Mouse (Mus musculus): ENCODE data around the gene Tcf25.
"Not testable (repeated sequence)": the region's sequence is repeated elsewhere in the genome, so short reads cannot be mapped to it uniquely, and the experiment has no call there.

Gene Tcf25

DNA sequence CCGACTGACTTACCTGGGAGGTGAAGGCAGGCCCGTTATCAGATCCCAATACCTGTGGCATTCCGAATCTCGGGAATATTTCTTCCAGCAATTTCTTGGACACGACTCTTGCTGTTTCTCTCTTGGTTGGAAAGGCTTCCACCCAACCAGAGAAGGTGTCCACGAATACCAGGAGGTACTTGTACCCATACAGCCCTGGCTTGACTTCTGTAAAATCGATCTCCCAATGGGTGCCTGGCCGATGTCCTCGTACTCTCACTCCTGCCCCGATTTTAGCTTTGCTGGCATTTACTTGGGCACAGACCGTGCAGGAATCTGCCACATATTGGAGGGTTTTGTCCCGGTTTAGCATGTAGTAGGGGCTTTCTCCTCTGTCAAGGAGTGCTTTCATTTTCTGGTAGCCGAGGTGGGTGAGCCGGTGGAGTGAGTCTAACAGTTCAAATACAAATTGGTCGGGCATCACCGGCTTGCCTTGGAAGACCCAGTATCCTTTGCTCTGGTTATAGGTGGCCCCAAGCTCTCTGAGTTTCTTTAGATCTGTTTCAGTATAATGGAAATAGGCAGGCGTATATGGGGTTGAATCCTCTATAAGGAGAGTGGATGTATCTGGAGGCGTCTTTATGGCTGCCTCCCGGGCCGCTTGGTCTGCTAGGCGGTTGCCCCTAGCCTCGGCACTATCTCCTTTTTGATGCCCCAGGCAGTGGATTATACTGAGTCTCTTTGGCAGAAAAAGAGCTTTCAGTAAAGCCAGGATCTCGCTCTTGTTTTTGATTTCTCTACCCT is 55.6 kb downstream of the Tcf25 start:
- no peak for DNase-seq (ENCODE audit: low read depth, low spot score)

DNA sequence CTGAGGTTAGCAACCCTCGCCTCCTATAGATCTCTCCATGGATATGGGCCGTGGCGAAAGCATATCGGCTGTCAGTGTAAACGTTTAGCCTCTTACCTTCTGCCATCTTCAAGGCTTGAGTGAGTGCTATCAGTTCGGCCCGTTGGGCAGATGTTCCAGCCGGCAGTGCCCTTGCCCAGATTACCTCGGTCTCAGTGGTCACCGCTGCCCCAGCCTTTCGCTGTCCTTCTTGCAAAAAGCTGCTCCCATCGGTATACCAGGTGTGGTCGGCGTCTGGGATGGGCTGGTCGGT is 56.1 kb downstream of the Tcf25 start:
- DNase-seq (ENCODE audit: low read depth, low spot score) = not testable (repeated sequence)

DNA sequence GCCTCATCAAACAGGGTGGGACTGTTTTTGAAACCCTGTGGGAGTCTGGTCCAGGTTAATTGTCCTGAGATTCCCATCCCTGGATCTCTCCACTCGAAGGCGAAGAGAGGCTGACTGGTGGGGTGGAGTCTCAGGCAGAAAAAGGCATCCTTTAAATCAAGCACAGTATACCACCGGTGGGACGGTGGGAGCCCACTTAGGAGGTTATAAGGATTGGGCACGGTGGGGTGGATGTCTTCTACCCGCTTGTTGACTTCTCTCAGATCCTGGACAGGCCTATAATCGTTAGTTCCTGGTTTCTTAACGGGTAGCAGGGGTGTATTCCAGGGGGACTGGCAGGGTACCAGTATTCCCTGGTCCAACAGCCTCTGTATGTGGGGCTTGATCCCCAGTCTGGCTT is 57.4 kb downstream of the Tcf25 start:
- DNase-seq (ENCODE audit: low read depth, low spot score) = not testable (repeated sequence)

DNA sequence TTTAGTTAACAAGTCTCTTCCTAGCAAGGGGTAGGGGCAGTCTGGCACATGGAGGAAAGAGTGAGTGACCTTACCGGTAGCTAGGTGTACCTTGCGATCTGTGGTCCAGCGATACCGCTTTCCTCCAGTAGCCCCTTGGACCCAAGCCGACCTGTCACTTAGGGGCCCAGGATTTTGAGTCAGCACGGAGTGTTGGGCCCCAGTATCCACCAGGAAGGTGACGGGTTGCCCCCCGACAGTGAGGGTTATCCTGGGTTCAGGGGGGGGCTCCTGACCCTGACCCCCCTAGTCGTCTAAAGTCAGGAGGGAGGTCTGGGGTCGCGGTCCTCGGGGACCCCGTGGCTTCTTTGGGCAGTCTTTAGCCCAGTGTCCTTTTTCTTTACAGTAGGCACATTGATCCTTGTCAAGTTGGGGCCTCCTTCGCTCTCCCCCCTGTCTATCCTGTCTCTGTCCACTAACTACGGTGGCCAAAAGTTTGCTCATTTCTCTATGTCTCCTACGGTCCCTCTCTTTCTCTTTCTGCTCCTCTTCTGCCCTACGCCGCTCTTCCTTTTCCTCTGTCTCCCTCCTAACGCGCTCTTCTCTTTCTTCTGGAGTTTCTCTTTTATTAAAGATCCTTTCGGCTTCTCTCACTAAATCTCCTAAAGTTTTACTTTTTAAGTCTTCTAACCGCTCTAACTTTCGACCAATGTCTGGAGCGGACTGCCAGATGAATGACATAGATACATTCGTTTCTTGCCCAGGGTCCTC is 58.2 kb downstream of the Tcf25 start:
- DNase-seq (ENCODE audit: low read depth, low spot score) = no peak

DNA sequence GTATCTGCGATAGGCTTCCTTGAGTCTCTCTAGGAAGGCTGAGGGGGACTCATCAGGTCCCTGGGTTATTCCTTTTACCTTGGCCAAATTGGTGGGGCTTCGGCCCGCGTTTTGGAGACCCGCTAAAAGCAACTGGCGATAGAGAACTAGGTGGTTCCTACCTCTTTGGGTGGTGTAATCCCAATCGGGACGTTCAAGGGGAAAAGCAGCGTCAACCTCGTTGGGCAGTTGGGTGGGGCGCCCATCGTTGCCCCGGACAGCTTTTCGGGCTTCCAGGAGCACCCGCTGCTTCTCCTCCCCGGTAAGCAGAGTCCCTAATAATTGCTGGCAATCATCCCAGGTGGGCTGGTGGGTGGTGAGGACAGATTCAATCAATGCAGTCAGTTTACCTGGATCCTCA is 58.8 kb downstream of the Tcf25 start:
- no peak for DNase-seq (ENCODE audit: low read depth, low spot score)

DNA sequence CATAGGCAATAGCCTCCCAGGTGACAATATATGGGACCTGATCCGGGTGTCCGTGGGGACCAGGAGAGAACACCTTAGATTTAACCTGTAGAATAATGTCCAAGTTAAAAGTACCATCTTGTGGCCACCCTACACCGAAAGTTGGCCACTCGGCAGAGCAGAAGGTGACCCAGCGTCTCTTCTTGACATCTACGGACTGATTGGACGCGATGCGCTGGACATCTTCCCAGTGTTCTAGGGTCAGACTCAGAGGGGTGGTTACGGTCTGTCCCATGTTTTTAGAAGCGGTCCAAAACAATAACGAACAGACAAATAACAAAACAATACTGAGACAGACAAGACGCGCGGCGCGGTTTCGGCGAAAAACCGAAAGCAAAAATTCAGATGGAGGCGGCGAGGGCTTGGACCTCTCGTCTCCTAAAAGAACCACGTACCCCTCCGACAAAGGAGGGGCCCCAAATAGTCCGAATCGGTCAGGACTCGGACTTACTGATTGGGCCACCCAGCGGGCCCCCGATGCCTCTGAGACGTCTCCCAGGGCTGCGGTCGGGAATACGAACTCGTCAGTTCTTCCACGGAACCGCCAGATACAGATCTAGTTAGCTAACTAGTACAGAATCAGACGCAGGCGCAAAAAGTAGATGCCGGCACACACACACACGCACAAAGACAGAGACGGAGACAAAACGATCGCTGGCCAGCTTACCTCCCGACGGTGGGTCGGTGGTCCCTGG is 59.9 kb downstream of the Tcf25 start:
- DNase-seq (ENCODE audit: low read depth, low spot score) = not testable (repeated sequence)

DNA sequence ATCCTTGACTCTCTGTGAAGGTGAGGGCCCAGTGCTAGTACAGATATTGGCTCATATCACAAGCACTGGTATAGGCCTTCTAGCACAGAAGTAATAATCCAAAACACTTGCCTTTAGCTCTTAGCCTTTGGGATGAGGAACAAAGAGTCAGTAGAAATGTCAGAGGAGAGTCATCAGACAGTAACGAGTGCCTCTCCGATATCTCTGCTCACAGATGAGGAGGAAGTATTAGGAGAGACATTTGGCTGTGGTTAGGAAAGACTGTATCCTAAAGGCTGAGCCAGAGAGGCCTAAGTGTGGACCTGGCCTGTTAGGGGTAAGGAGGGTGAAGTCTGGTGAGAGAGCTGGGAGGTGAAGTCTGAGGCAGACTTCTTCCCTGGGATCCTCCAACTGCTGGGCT is 68.2 kb downstream of the Tcf25 start:
- DNase-seq (ENCODE audit: low read depth, low spot score) = no peak

DNA sequence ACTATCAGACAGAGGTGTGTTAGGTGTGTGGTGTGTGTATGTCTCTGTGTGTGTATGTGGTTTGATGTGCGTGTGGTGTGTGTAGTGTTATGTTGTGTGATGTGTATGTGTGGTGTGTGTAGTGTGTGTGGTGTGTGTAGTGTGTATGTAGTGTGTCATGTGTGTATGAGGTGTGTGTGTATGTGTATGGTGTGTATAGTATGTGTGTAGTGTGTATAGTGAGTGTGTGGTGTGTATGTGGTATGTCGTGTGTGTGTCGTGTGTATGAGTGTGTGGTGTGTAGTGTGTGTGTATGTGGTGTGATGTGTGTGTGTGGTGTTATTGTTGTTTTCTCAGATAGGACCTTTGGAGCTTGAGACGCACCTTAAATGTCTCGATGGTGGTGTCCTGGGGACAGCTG is 68.8 kb downstream of the Tcf25 start:
- DNase-seq (ENCODE audit: low read depth, low spot score) = no peak

DNA sequence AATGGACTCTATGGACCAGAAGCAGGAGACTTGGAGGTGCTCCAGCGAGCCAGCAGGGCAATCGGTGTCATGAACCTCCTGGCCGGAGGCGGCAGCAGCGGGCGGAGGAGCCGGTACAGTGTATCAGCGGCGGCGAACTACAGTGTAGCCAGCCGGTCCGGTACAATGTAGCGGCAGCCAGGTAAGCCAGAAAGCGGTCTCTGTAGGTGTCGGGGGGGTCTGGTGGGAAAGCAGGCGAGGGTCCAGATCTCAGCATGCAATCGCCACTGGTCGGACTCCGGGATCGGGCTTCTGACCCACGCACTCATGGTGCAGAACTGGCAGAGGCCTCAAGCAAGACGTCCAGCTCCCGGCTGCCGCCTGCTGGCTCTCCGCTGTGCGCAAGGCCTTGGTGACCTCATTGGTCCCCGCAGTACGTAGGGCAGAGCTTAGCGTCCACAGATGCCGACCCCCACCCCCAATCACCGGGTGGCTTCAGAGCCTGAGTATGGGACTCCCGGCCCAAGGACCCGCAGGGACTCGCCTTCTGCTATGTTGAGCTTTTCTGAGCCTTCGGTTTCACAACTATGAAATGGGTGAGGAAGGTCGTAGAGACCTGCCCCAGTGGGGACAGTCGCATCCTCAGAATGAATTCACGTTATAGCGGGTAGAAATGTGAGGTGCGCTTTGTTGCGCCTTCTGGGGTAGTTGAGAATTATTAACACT is 69.5 kb downstream of the Tcf25 start:
- peak; percentile 93 for DNase-seq (ENCODE audit: low read depth, low spot score)

DNA sequence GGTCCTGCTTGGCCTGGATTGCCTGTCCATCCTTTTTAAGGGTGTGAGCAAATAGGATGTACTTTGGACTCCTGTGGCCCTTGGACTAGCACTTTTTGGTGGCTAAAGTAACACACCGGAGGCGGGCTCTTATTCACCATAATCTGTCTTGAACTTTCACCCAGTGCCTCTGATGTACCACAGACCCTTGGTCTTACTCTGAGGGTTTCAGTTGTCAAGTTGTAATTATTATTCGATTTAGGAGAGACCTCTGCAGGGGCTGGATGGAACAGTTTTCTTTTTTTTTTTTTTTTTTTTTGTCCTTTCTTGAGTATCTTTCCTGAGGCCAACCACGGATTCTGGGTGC is 70.0 kb downstream of the Tcf25 start:
- DNase-seq (ENCODE audit: low read depth, low spot score) = no peak

DNA sequence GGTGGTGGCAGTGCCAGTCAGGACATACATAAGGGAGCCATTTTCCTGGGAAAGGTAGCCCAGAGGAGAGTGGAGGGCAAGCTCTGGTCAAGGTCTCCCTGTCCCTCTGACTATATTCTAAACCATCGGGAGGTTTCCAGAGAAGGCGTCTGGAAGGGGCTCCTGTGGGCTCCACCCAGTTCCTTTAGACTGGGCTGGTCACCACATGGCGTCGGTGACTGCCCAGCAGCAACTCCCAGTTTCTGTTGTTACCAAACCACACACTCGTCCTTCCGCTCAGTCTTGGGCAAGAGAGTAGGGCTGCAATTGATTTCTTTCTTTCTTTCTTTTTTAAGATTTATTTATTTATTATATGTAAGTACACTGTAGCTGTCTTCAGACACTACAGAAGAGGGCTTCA is 70.6 kb downstream of the Tcf25 start:
- no peak for DNase-seq (ENCODE audit: low read depth, low spot score)

DNA sequence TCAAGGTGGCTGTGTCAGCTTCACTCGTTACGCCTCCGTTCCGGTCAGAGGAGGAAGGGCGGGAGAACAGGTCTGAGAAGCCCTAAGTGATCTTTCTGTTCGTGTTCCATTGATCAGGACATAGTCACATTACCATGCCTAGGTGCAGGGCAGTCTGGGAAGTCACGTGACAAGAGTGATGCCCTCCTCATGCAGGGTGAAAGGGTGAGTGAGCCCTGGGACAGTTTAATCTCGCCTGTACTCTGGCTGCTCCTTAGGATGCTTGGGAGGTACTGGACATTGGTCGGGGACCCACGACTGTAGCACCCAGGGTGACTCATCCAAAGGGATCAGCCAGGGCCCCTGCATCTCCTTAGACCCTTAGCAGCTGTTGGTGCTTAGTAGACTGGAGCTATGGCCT is 72.4 kb downstream of the Tcf25 start:
- no peak for DNase-seq (ENCODE audit: low read depth, low spot score)

DNA sequence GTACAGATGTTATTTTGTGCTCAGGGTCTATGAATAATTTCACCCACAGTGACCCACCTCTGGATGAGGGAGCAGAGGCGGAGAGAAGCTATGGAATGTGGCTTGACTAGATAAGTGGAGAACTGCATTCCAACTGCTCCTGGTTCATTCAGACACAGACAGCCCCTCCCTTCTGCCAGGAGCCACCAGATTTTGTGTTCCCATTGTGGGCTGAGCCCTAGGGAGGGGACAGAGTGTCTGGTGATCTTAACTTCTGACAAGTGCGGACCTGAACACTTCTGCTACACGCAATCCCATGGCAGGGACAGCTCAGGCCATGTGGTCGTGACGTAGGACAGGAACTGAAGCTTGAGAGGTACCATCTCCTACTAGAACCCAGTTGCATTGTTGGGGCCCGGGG is 73.2 kb downstream of the Tcf25 start:
- DNase-seq (ENCODE audit: low read depth, low spot score) = no peak

DNA sequence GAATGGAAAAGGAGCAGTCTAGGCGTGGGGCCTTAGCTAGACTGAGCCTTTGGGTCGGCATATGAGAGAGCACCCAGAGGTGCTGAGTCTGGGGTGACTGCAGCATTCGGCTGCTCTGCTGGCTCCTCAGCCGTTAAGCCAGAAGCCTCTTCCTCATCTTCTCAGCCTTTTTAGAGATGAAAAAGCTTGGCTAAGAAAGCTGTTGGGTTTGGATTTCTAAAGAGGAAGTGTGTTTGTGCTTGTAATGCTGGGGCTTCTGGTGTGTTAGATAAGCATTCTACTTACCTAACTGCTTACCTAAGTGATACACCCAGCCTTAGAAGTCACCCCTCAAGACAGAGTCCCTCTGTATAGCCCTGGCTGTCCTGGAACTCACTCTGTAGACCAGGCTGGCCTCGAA is 77.2 kb downstream of the Tcf25 start:
- DNase-seq (ENCODE audit: low read depth, low spot score) = no peak

DNA sequence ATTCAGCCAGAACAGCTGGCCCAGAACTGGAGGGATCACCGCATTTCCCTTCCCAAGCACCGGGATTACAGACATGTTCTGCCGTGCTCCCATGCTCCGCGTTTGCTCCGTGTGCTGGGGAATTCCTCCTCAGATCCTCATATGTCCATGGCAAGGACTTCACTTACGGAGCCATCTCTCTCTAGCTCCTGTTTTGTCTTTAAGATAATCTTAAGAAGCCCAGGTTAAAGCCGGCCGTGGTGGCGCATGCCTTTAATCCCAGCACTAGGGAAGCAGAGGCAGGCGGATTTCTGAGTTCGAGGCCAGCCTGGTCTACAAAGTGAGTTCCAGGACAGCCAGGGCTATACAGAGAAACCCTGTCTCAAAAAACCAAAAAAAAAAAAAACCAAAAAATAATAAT is 78.2 kb downstream of the Tcf25 start:
- DNase-seq (ENCODE audit: low read depth, low spot score) = not testable (repeated sequence)

DNA sequence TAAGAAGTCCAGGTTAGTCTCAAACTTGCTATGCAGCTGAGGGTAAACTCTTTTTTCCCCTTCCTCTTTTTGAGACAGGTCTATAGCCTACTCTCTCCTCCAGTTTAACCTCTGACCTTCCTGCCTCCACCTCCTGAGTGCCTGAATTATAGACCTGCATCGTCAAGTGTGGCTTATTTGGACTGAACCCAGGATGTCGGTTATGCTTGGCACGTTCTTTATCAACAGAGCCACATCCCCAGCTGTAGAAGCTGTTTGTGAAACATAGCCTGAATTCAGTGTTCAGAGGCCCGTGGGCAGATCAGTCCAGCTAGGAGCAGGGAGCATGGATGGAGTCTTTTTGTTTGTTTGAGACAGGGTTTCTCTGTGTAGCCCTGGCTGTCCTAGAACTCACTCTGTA is 78.6 kb downstream of the Tcf25 start:
- DNase-seq (ENCODE audit: low read depth, low spot score) = no peak

DNA sequence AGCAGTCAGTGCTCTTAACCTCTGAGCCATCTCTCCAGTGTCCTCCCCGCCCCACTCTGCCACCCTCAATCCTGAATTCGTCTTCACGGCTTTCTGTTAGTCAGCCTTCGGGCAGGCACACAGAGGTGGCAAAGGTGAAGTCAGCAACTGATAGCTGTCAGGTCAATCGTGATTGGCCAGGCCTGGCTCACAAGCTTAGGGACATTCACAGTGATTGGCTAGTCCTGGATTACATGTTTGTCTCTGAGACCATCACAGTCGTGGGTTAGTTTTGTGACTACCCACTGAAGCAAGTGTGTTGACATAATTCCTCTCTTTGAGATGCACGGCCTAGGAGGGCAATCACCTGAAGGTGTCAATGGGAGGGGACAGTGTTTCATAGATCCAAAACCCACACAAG is 79.7 kb downstream of the Tcf25 start:
- no peak for DNase-seq (ENCODE audit: low read depth, low spot score)
